Mouse (Mus musculus): ENCODE results near the gene Mccc2.
"Not testable (repeated sequence)": the region's sequence is repeated elsewhere in the genome, so short reads cannot be mapped to it uniquely, and the experiment has no call there.

Gene Mccc2

DNA sequence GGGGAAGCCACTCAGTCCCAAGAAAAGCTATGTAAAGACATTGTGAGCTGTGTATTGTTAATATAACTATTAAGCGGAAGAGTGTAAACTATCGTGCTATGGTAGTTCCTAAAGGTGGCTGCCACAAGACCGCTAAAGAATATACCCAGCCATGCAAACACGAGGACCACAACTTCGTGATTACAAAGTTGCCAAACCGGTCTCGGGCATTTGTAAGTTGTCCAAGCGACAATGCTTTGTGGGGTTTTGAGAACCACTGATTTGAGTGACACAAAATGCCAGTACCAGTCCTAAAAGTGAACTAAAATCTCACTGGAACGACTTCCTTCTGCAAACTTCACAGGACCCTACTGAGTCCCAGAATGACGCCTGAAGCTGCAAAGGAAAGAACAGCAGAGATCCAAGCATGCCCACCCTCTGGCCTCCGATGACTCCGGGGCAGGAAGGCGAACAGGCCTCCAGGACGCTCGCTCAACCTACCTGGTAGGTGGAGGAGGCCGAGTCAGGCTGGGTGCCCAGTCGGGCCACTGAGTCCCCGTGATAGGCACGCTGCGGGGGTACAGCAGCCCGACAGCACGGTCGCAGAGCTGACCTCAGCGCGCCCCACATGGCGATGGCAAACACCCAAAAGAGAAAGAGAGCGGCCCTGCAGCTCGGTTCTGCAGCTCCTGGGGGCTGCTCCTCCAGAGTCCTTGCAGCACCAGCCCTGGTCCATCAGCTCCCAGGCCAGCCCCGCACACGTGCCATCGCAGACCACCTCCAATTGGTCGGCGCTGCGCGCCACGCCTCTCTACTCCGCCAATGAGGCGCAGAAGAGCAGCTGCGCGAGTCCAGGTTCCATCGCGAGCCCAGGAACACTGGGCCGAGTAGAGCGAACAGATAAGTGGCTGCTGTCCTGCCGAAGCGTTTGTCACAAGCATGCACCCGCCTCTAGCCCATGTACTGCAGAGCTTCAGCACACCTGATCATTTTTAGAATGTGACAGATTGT, at the start of gene Mccc2:
Gene Mccc2, minus strand, starts transcription at position 734 of the 990 bp plus-strand sequence.
- peak; percentile 95 for DNase-seq (ENCODE audit: low spot score)

DNA sequence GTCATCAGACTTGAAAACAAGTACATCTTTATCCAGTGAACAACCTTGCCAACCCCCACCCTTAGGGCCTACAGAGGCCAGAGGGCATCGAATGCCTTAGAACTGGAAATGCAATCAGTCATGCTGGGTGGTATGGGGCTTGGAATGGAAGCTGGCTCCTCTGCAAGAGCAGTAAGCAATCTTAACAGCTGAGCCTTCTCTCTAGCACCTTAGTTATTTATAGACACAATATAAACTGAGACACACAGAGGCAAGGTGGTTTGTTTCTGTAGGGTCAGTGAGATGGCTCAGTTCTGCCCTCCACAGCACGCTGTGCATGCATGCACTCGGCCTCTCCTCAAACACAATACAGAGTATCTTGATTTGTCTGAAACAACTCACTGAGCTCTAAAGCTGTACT, 48.5 kb upstream of the Mccc2 start:
- DNase-seq (ENCODE audit: low spot score) = no peak

DNA sequence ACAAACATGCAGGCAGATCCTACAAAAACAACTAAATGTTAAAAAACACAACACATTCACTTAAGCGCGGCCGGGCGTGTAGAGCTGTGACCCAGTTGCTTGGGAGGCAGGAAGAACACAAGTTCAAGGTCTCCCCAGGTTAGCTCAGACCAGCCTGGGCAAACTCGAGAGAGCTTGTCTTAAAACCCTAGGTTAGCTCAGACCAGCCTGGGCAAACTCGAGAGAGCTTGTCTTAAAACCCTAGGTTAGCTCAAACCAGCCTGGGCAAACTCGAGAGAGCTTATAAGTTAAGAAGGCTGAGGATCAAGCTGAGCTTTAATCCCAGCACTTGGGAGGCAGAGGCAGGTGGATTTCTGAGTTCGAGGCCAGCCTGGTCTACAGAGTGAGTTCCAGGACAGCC, 42.3 kb upstream of the Mccc2 start:
- DNase-seq (ENCODE audit: low spot score) = not testable (repeated sequence)

DNA sequence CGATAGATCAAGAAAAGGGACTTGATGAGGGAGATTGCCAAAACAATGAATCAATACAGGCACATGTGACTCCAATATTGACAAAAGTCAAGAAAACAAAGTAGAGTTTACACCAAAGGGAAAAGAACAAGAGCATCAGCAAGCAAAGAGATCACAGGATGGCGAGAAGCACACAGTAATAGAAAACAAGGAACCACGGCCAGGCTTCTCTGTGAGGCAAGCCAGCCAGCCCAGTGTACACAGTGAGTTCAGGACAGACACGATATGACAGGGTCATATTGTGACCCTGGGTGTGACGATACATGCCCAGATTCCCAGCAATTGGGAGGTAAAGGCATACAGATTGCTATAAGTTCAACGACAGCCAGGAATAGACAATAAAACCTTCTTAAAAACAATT, 10.6 kb upstream of the Mccc2 start:
- DNase-seq (ENCODE audit: low spot score) = no peak

DNA sequence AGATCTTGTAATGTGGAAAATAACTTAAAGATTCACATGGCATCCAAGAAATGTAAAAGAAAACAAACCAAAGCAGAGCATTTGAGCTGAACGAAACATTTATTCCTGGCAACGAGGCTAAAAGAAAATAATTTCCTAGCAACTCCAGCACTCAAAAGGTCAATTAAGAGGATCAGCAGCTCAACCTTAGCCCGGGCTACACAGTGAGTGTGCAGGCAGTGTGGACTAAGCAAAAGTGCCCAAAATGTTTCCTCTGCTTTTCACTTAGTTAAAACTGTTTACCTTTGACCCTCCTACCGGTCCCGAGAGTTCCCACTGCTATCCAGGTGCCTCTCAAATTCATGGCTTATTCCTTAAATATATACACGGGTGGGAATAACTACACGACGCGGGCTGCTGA, 1.5 kb upstream of the Mccc2 start:
- DNase-seq (ENCODE audit: low spot score) = no peak

DNA sequence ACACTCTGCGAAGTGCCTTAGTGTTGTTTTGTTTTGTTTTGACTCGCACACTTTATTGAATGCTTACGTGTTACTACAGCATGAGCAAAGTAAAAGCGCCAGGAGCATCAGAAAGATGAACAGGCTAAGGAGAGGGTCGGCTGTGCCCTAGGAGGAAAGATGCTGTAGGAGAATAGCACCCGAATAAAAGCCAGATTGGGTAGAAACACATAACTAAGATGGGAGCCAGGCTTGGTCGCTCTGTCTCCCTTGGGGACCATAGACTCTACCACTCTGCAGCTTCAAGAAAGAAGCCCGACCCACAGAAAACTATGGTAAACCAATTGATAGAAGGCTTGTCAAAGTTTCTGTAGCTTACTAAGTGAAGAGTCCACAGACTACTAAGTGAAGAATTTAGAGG, 498 bp upstream of the Mccc2 start:
- DNase-seq (ENCODE audit: low spot score) = no peak

DNA sequence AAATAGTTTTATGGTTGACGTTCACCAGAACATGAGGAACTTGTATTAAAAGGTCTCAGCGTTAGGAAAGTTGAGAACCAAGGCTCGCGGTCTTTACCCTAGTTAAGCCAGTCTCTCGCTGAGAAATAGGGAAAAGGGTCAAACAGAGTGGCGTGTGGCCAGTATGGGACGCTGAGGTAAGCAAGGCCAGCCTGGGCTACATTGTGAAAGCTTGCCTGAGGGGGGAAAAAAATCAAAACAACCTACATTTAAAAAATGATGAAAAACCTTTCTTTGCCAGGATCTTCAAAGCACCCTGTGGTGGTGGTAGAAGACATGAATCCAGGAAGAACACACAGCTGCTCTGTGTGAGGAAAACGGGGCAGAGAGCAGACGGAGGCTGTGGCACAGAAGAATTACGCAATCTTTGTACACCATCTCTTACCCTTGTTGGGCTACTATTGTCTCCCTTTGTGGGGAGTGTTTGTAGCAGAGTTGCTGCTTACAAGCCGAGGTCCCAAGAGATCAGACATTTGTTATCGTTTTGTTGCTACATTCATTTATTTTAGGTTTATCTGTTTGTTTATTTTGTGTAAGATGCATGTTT, 9.4 kb downstream of the Mccc2 start:
- DNase-seq (ENCODE audit: low spot score) = no peak

DNA sequence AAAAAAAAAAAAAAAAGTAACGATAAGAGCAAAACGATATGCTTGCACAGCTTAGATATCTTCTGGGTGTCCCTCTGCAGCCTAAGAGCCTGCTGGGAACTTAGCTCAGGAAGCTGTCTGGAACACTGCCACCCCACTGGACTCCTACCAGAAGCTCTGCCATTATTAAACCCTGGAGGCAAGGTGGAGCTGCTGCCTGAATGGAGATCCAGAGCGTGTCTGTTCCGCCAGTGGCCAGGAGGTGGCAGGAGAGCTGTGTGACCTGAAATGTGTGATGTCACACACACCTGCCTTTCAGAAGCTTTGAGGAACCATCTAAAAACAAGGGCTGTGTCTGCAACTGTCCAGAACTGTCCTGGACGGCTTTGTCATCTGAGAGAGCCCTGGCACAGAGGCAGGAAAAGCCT, 13.6 kb downstream of the Mccc2 start:
- DNase-seq (ENCODE audit: low spot score) = peak; percentile 88

DNA sequence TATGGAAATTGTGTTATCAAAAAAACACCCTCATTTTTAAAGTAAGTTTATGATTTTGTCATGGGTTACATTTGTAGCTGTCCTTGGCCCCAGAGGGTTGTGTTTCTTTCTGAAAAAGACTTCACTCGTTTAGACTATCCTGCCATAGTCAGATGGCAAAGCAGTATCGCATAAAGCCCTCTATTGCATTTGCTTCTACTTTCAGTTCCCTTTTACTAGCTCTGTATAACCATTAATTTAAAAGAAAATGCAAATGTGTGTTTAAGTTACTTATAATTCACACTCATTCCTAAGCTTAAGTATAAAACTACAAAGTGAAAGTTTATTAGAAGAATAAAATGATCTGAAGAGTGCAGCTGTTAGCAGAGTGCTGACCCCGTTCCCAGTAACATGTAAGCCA, 16.4 kb downstream of the Mccc2 start:
- DNase-seq (ENCODE audit: low spot score) = no peak

DNA sequence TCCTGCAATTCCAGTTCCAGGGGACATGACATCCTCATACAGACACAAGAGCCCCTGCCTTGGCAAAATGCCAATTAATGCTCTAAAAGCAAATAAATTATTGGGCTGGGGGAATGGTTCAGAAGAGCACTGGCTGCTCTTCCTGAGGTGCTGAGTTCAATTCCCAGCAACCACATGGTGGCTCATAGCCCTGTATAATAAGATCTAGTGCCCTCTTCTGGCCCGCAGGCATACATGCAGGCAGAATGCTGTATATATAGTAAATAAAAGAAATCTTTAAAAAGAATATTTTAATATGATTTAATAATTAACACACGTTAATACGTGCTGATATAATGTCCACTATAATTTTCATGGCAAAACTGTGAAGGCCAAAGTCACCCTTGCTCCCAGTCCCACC, 17.3 kb downstream of the Mccc2 start:
- no peak for DNase-seq (ENCODE audit: low spot score)

DNA sequence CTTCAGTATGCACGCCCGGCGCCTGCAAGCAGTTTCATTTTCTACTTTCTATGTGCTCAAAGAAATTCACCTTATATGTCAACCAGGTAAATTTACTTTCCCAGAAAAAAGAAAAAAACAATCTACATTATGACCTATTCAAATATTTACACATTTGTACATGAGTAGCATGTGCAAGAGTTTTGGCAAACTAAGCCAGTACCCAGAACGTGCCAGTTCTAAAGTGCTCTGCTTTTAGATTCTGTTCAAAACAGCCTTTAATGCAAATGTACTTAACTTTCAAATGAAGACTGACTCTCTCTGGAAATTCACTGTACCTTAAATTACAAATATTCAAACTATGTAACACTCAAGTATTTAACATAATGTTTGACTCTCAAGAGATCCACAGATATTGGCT, 25.8 kb downstream of the Mccc2 start:
- no peak for DNase-seq (ENCODE audit: low spot score)

DNA sequence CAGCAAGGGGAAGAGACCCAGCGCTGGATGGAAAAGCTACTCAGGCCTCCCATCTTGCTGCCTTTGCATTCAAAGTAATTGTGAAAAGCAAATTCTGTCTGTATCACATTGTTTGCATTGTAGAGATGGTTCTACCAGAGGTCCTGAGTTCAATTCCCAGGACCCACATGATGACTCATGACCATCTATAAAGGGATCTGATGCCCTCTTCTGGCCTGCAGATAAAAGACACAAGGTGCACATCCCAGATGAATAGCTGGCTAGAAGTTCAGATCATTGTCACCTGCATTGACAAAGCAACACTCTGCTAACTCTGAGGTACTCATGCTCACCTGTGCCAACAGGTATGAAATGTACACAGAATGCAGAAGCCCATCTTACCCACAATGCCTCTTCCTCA, 32.1 kb downstream of the Mccc2 start:
- no peak for DNase-seq (ENCODE audit: low spot score)

DNA sequence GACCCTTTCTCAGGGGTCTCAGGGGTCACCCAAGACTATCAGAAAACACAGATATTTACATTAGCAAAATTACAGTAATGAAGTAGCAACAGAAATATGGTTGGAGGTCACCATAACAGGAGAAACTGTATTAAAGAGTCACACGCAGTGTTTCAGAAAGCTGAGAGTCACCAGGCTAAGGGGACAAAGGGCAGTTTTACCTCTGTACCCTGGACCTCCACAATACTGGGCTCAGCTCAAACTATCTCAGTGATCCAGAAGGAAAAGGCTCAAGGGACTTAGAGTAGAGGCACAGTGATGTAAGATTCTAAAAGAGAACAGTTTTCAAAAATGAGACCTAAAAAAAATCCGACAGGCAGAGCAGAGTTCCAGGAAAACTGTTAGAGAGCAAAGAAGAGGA, 36.0 kb downstream of the Mccc2 start:
- no peak for DNase-seq (ENCODE audit: low spot score)

DNA sequence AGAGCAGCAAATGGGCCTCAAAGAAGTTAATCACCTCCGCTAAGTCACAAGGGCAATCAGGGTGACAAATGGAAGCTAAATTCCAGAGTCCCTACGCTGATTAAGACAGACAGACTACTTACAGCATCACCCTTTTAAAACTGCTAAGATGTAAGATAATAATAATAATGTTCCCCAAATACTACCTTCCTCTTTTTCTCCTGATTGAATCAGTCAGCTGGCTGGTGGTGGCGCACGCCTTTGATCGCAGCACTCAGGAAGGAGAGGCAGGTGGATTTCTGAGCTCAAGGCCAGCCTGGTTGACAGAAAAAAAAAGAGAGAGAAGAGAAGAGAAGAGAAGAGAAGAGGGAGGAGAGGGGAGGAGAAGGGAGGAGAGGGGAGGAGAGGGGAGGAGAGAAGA, 45.4 kb downstream of the Mccc2 start:
- DNase-seq (ENCODE audit: low spot score) = no peak

DNA sequence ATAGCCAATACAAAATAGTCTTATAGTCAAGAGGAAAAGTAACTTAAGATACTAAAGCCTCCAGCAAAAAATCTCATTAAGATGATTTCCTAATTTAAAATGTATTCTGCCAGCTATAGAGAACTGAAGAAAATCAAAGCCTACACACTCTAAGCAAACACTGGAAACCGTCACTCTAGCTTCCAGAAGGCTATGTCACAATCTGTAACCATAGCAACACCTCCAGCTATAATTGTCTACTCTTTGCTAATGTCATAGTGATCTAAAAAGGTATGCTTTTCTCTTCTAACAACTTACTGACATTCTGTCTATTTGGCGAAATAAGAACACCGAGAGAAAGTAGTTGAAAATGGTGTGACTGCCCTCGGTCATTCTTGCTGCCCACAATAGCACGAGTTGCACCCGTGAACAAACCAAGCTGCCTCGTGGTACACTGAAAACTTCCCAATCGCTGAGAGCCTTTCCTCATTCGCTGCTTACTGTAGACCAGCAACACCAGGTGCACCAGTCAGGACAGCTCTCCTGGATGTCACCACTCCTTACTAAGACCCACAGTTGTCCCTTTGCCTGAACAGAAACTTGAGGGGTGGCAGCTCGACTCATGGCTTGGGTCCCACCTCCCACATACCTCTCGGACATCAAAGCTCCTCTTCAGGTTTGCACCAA, 48.3 kb downstream of the Mccc2 start:
- no peak for DNase-seq (ENCODE audit: low spot score)

DNA sequence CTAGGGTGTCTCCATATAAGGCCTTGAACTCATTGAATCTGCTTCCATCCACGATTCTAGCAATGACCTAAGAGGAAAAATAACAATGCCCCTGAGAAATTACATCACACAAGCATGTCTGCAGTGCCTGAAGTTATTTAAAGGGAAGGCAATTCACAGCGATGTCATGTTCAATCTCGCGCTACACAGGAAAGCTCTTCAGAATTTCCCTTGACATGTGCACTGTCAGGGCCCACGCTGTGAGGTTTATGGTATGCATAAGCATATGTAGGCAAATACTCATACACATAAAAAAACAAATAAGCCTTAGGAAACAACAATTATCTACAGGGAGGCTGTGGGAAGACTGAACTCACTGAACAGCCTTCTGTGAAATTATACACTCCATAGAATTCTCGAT, 51.6 kb downstream of the Mccc2 start:
- DNase-seq (ENCODE audit: low spot score) = no peak

DNA sequence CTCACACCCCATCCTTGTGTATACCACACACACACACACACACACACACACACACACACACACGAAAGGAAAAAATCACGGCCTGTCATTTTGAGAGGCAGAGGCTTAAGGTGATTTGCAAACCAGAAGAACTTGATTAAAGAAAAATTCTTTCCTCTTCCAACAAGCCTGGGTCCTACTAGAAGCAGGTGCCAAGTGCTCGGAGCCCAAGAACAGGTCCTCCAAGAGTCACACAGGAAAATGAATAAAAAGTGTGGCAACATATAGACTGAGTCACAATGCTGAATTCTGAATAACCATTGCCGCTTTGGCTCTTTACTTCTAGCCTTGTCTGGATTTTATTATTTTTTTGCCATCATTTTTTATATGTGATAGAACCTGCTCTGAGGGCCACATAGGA, 53.8 kb downstream of the Mccc2 start:
- DNase-seq (ENCODE audit: low spot score) = no peak

DNA sequence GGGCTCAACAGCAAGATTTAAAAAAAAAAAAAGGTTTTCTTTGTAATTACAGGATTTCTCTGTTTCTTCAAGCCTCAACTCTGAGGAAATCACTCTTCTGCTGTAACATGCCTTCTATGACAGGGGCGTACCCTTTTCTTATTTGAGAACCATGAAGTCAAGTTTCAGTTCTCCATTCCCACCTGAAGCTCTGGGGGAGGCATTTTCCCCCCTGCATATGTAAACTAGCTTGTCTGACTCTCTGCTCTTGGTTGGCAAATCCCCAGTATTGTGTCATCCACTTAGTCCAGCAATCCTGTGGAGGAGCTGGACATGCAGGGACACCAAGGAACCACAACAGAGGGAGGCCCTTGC, 59.9 kb downstream of the Mccc2 start:
- no peak for DNase-seq (ENCODE audit: low spot score)

DNA sequence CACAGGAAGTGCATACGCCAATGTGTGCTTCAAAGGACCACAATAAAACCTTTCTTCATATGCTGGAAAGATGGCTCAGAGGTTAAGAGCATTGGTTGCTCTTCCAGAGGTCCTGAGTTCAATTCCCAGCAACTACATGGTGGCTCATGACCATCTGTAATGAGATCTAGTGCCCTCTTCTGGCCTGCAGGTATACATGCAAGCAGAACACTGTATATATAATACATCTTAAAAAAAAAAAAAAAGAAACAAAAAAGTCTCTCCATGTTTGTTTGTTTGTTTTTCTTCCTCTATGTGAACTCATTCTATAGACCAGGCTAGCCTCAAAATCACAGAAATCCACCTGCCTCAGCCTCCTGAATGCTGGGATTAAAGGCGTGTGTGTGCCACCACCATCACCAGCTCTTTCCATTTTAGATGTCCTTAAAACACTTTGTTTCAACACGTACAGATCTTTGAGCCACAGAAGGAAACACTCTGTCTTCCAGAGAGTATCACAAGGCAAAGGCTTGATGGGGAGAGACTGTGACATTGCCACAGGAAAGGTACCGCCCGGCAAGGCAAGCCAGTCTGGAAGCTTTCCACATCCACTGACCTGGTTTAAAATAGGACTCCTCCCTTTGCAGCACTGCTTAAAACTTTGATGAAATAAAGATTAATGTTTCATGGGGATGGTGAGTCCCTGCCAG, 60.4 kb downstream of the Mccc2 start:
- DNase-seq (ENCODE audit: low spot score) = no peak

DNA sequence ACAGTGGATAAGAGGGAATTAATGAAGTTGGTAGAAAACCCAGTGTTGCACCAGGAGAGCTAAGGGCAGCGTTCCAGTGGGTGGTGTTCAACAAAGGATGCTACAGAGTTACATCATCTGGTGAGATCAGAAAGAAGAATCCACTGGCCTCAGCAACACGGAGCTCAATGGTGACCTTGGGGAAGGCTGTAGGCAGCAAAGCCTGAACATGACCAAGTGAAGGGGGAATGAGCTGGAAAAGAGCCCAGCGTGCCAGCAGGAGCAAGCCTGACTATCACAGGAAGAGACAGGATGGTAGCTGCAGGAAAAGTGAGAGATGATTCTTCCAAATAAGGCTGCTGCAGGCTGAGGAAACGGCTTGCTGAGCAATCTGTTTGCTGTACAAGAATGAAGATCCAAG, 68.0 kb downstream of the Mccc2 start:
- DNase-seq (ENCODE audit: low spot score) = no peak

DNA sequence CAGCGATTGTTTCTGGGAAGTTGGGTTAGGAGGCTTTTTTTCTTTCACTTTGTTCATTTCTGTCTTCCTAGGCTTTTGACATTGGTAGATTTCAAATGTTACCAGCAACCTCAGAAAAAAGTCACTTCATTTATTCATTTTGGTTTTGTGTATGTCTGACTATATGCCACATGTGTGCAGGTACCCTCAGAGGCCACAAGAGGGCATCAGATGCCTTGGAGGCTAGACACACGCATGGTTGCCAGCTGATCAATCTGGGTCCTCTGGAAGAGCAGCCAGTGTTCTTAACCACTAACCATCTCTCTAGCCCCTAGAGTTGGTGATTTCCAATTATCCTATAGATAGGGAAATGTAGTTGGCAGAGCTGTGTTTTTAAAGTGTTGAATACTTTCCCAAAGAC, 71.9 kb downstream of the Mccc2 start:
- no peak for DNase-seq (ENCODE audit: low spot score)

DNA sequence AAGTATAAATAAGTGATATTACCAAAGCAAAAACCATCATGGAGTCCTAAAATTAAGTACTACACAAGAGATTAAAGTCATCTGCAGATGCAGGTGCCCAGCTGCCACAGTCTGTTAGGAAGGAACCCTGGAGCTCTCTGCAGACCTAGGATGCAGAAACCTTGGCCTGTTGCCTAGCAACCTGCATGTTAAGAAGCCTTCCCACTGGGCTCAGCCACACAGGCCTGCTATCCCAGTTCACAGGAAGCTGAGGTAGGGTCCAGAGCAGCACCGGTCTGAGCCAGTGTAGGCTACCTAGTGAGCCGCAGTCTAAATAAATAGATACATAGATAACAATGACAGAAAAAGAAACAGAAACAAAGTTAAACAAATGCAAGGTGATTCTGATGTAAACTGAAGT, 74.8 kb downstream of the Mccc2 start:
- DNase-seq (ENCODE audit: low spot score) = peak; percentile 65

DNA sequence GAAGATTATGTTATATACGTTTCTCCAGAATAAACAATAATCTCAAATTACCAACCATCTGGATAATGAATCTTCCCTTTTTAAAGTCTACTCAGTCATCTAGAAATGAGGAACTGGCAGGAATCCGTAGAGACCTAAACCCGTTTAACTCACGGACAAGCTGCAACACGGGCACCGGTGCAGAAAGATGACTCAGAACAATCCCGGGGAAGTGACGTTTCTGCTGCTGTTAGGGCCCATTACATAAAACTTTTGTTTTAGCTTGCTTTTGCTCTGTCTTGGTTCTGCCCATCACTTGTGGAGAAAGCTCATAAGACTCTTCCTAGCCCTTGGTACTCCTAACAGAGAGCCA, 76.1 kb downstream of the Mccc2 start:
- DNase-seq (ENCODE audit: low spot score) = no peak

All from embryo, embryonic 10 days (tissue).